In genomic region chr6:124570026-124570425, GRCm38 (mm10) we compare ENCODE assay signal across 8 mouse cellular contexts. TPM values are rescaled to one million over a fixed set of nuclear protein-coding genes. Genes with fewer than 3 reads are reported as not detected.
DNase-seq lines count a peak whose midpoint lies in the region; ATAC-seq and TF ChIP-seq lines count a peak whose summit lies in the region.

TSS of gene C1rb (plus strand) at chr6:124570294.

- TF ChIP-seq CTCF in forebrain, postnatal 0 days (IDR thresholded peaks at IDR 0.05; ENCODE audit: low read depth): peak; percentile 89
- peak; percentile 84; the same call in 1 of the 2 replicates for TF ChIP-seq CTCF in small intestine, adult 2 months (IDR thresholded peaks at IDR 0.05; ENCODE audit: extremely low read depth, insufficient read length, insufficient replicate concordance, low read depth, low read length)

- no peak within 1 kb of the TSS for H3K4me3 ChIP-seq in forebrain, postnatal 0 days (ENCODE audit: low read depth, low read length)
- H3K4me3 ChIP-seq in small intestine, adult 2 months (ENCODE audit: low read depth, low read length): peak within 1 kb of the TSS; percentile 10; the same call in 1 of the 2 replicates

- H3K27ac ChIP-seq in forebrain, postnatal 0 days (ENCODE audit: low read depth, low read length): no peak within 1 kb of the TSS
- no peak within 1 kb of the TSS for H3K27ac ChIP-seq in small intestine, adult 2 months (ENCODE audit: insufficient read depth, low read depth, low read length)

- no peak within 1 kb of the TSS for H3K9ac ChIP-seq in forebrain, postnatal 0 days

- WGBS in forebrain, postnatal 0 days: 3% methylated on average over 8 of the region's 8 CpGs
- WGBS in small intestine, adult 2 months: 3% methylated on average over 8 of the region's 8 CpGs

- no peak for TF ChIP-seq POLR2A in small intestine, adult 2 months (IDR thresholded peaks at IDR 0.05; ENCODE audit: low read depth, low read length)

- ATAC-seq in cerebellum, adult (ENCODE audit: insufficient number of reproducible peaks, low FRiP score, low TSS enrichment): no peak
- no peak for ATAC-seq in forebrain, postnatal 0 days
- peak; percentile 82 for ATAC-seq in megakaryocyte, adult 5-6 weeks (ENCODE audit: poor library complexity, severe bottlenecking)

- H3K4me2 ChIP-seq in forebrain, postnatal 0 days (ENCODE audit: low read depth): no peak within 1 kb of the TSS

- DNase-seq in cerebellum, adult 11 months: peak; percentile 39
- DNase-seq in brain, embryonic 18.5 days (ENCODE audit: low read depth, low spot score): peak; percentile 10
- DNase-seq in forebrain, postnatal 0 days: peak; percentile 83
- DNase-seq in heart, postnatal 36 days: peak; percentile 63 to 68
- peak; percentile 60 to 61 for DNase-seq in layer of hippocampus, postnatal 14 days (ENCODE audit: low spot score in 2 of 2)

- no peaks in the 10 kb centered on the region for H3K27me3 ChIP-seq in forebrain, postnatal 0 days (ENCODE audit: insufficient read depth, low read length)
- H3K27me3 ChIP-seq in small intestine, adult 2 months (ENCODE audit: control insufficient read depth, insufficient read depth, low read length): no peaks in the 10 kb centered on the region

- H3K9me3 ChIP-seq in forebrain, postnatal 0 days (ENCODE audit: low read length): no peaks in the 10 kb centered on the region

- no peaks in the 10 kb centered on the region for H3K36me3 ChIP-seq in forebrain, postnatal 0 days (ENCODE audit: insufficient read depth)
- no peaks in the 10 kb centered on the region for H3K36me3 ChIP-seq in small intestine, adult 2 months (ENCODE audit: control insufficient read depth, insufficient read depth, low read length)

- intact Hi-C loops in heart, postnatal 36 days (cut with DNase I): loop anchor here (1.0 to 5.0 kb wide), 4 partner anchors 53 to 189 kb away; partner anchors contain the start of gene Ptpn6

- no peaks in the 10 kb centered on the region for H3K4me1 ChIP-seq in forebrain, postnatal 0 days (ENCODE audit: insufficient read depth)
- peaks cover 4% of the 10 kb centered on the region; the same call in 1 of the 2 replicates for H3K4me1 ChIP-seq in small intestine, adult 2 months (ENCODE audit: control insufficient read depth, insufficient read depth, insufficient read length, low read length)

RNA-seq across cellular contexts. Expression of gene C1rb, which starts in this region (rescaled TPM):
- not detected in 2 replicates for total RNA-seq in forebrain, postnatal 0 days (2014; rRNA removed)
- not detected in 2 replicates for polyA plus RNA-seq in forebrain, postnatal 0 days (2015; fragmentation: Nextera tagmentation; extraction: Ambion mirVana)
- total RNA-seq in heart, postnatal 36 days (2021): 1 to 10 TPM; 1.4 TPM
- total RNA-seq in layer of hippocampus, postnatal 14 days (2021): not detected
- total RNA-seq in megakaryocyte, adult 5-6 weeks (2015): not detected in 2 replicates
- total RNA-seq in megakaryocyte, adult 5-6 weeks (2017): not detected in 2 replicates
- polyA plus RNA-seq in small intestine, adult 2 months (2012; rRNA removed): not detected in 2 replicates

Comparison
In these comparisons a context has a peak if more than half of its experiments do, and no peak if none do; other contexts are left out.
1. Peak in DNase-seq in forebrain, postnatal 0 days; RNA of the gene not detected or under 1 TPM.
2. Peak in DNase-seq in layer of hippocampus, postnatal 14 days; RNA of the gene not detected or under 1 TPM.
3. Peak in ATAC-seq in megakaryocyte, adult 5-6 weeks; RNA of the gene not detected or under 1 TPM.
4. DNase-seq: peak in every context shown above with its lines; median percentile 83 in forebrain, postnatal 0 days; 66 in heart, postnatal 36 days; 60 in layer of hippocampus, postnatal 14 days; 39 in cerebellum, adult 11 months; 10 in brain, embryonic 18.5 days.